Mouse (Mus musculus): ENCODE measurements around the gene Hvcn1. TPM values are rescaled to one million over a fixed set of nuclear protein-coding genes. Genes with fewer than 3 reads are reported as not detected.

Hvcn1 gene
- total and polyA plus RNA-seq, 3 experiments = 0.27 to 1.6 (median 0.27) TPM

DNA sequence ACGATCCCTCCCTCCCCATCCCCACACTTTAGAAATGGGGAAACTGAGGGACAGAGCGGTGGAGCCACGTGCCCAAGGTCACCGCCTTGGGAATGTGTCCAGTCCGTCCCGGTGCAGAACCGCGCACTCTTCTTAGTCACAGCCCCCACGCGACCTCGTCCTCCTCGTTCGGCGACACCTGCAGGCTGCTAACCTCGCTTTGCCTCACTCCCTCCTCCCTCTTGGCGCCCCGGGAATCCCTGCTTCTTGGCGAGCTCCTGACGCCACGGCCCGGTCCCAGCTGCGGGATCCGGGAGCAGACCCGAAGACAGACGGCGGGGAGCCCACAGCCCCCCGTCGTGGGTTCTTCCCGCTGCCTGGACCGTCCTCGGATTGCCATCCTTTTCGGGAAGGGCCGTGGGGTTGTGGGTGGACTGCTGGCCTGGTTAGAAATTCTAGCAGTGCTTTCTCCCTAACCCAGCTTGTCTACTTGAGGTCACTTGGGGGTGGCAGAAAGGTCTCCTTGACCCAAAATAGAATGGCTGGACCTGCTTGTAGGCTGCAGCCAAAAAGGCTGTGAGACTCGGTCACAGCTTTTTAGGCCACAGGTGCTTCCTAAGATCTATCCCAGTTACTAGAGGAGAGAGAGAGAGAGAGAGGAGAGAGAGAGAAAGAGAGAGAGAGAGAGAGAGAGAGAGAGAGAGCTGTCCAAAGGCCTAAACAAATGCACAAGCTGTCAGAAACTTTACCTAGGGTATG lies 78.6 kb downstream of the Hvcn1 start:
- H3K27me3 ChIP-seq (ENCODE audit: insufficient read depth, low read length) = peaks cover 10% of the 10 kb centered on the region
- peak overlapping the region; percentile 76 for H3K4me3 ChIP-seq (ENCODE audit: low read depth, low read length)
- DNase-seq (ENCODE audit: low spot score) (peak; percentile 58), ATAC-seq (ENCODE audit: extremely low read depth, insufficient number of reproducible peaks, low FRiP score, poor library complexity, severe bottlenecking) (no peak)
- peaks cover 39% of the 10 kb centered on the region for H3K4me1 ChIP-seq (ENCODE audit: insufficient read depth, low read depth, low read length)
- TF ChIP-seq POLR2AphosphoS5 (IDR thresholded peaks at IDR 0.05; ENCODE audit: insufficient replicate concordance, low read depth, low read length) (no peak), CTCF (IDR thresholded peaks at IDR 0.05; ENCODE audit: low read depth, low read length) (no peak), TAL1 (conservative IDR thresholded peaks at IDR 0.05; ENCODE audit: low read depth, low read length) (no peak), GATA1 (IDR thresholded peaks at IDR 0.05; ENCODE audit: borderline replicate concordance, low read length) (no peak), GATA2 (IDR thresholded peaks at IDR 0.05; ENCODE audit: borderline replicate concordance, low read depth, low read length) (no peak)
- no peaks in the 10 kb centered on the region for H3K9me3 ChIP-seq (replicated peaks)
- peaks cover 38% of the 10 kb centered on the region for H3K36me3 ChIP-seq (replicated peaks)

DNA sequence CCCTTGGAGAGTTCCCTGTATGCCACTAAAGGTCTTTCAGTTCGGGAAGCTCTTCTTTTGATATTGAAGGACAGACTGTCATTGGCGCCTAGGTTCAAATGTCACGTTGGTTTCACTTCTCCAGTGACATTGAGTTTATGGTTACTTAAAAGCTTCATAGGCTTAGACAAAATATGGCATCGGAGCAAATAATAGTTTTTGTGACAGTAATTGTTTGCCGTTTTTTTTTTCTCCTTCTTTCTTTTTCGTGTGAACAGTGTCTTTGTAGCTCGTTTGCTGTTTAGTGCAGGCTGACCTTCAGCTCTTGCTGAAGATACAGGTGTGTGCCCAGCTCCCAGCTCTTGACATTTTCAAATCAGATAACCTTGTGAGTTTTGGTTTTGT lies 79.2 kb downstream of the Hvcn1 start:
- ATAC-seq (ENCODE audit: extremely low read depth, insufficient number of reproducible peaks, low FRiP score, poor library complexity, severe bottlenecking) = no peak
- peaks cover 39% of the 10 kb centered on the region for H3K4me1 ChIP-seq (ENCODE audit: insufficient read depth, low read depth, low read length)

DNA sequence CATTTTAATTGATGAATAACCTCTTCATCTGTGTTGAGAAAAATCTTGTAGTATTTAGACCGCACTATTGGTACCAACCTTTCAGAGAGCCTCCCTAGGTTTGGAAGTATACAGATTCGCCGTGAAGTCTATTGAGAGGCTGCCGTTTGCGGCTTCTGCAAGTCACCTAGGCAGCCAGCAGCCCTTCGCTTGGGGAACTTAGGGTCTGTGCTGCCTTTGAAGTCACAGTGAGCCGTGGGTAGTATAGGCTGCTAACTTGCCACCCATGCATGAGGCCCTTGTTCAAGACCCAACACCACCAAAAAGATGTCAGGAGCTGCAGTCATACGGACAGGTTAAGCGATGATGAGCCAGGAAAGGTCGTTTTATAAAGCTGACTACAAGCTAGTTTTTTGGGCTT lies 79.6 kb downstream of the Hvcn1 start:
- H3K27me3 ChIP-seq (ENCODE audit: insufficient read depth, low read length) = peaks cover under 1% of the 10 kb centered on the region; the same call in 1 of the 2 replicates
- no peak for ATAC-seq (ENCODE audit: extremely low read depth, insufficient number of reproducible peaks, low FRiP score, poor library complexity, severe bottlenecking)
- H3K9me3 ChIP-seq (replicated peaks) = no peaks in the 10 kb centered on the region
- no peak for DNase-seq (ENCODE audit: low spot score)
- H3K36me3 ChIP-seq (replicated peaks) = peaks cover 41% of the 10 kb centered on the region
- peak overlapping the region; percentile 48; the same call in 1 of the 2 replicates for H3K4me3 ChIP-seq (ENCODE audit: low read depth, low read length)
- TF ChIP-seq GATA2 (IDR thresholded peaks at IDR 0.05; ENCODE audit: borderline replicate concordance, low read depth, low read length) = no peak
- no peak for TF ChIP-seq POLR2AphosphoS5 (IDR thresholded peaks at IDR 0.05; ENCODE audit: insufficient replicate concordance, low read depth, low read length)
- TF ChIP-seq GATA1 (IDR thresholded peaks at IDR 0.05; ENCODE audit: borderline replicate concordance, low read length) = no peak
- TF ChIP-seq CTCF (IDR thresholded peaks at IDR 0.05; ENCODE audit: low read depth, low read length) = no peak
- TF ChIP-seq TAL1 (conservative IDR thresholded peaks at IDR 0.05; ENCODE audit: low read depth, low read length) = no peak
- peaks cover 43% of the 10 kb centered on the region for H3K4me1 ChIP-seq (ENCODE audit: insufficient read depth, low read depth, low read length)

More for the DNA sequence above, 79.2 kb downstream of the Hvcn1 start:
- H3K4me3 ChIP-seq (ENCODE audit: low read depth, low read length) = peak overlapping the region; percentile 76; the same call in 1 of the 2 replicates
- H3K36me3 ChIP-seq (replicated peaks) = peaks cover 38% of the 10 kb centered on the region
- peaks cover 5% of the 10 kb centered on the region for H3K27me3 ChIP-seq (ENCODE audit: insufficient read depth, low read length)
- TF ChIP-seq POLR2AphosphoS5 (IDR thresholded peaks at IDR 0.05; ENCODE audit: insufficient replicate concordance, low read depth, low read length) = no peak
- no peak for TF ChIP-seq GATA1 (IDR thresholded peaks at IDR 0.05; ENCODE audit: borderline replicate concordance, low read length)
- TF ChIP-seq TAL1 (conservative IDR thresholded peaks at IDR 0.05; ENCODE audit: low read depth, low read length) = no peak
- no peak for TF ChIP-seq GATA2 (IDR thresholded peaks at IDR 0.05; ENCODE audit: borderline replicate concordance, low read depth, low read length)
- TF ChIP-seq CTCF (IDR thresholded peaks at IDR 0.05; ENCODE audit: low read depth, low read length) = no peak
- DNase-seq (ENCODE audit: low spot score) = no peak
- no peaks in the 10 kb centered on the region for H3K9me3 ChIP-seq (replicated peaks)

DNA sequence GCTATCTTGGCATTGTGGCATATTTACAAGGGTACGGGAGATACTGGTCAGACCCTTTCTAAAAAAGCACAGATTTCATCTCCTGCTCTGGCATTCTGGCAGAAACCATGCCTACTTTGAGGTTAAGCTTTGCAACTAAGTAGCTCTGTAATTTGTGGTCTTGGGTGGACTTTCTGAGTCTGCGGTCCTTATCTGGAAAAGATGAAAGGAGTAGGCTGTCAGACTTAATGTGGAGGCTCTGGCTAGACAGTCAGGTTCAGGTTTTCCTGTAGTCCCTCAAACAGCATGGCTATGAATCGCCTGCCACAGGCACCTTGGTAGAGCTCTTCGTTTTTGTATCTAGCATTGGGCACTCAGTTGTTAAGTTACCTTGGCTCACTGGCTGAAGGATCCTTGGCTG lies 80.4 kb downstream of the Hvcn1 start:
- Histone ChIP-seq H3K36me3 (replicated peaks) (peaks cover 47% of the 10 kb centered on the region), H3K27me3 (ENCODE audit: insufficient read depth, low read length) (no peaks in the 10 kb centered on the region), H3K9me3 (replicated peaks) (no peaks in the 10 kb centered on the region), H3K4me1 (ENCODE audit: insufficient read depth, low read depth, low read length) (peaks cover 50% of the 10 kb centered on the region), H3K4me3 (ENCODE audit: low read depth, low read length) (no peak overlapping the region)
- ATAC-seq (ENCODE audit: extremely low read depth, insufficient number of reproducible peaks, low FRiP score, poor library complexity, severe bottlenecking) (no peak), DNase-seq (ENCODE audit: low spot score) (no peak)
- TF ChIP-seq GATA1 (IDR thresholded peaks at IDR 0.05; ENCODE audit: borderline replicate concordance, low read length) = no peak
- no peak for TF ChIP-seq CTCF (IDR thresholded peaks at IDR 0.05; ENCODE audit: low read depth, low read length)
- TF ChIP-seq GATA2 (IDR thresholded peaks at IDR 0.05; ENCODE audit: borderline replicate concordance, low read depth, low read length) = no peak
- no peak for TF ChIP-seq POLR2AphosphoS5 (IDR thresholded peaks at IDR 0.05; ENCODE audit: insufficient replicate concordance, low read depth, low read length)
- no peak for TF ChIP-seq TAL1 (conservative IDR thresholded peaks at IDR 0.05; ENCODE audit: low read depth, low read length)

DNA sequence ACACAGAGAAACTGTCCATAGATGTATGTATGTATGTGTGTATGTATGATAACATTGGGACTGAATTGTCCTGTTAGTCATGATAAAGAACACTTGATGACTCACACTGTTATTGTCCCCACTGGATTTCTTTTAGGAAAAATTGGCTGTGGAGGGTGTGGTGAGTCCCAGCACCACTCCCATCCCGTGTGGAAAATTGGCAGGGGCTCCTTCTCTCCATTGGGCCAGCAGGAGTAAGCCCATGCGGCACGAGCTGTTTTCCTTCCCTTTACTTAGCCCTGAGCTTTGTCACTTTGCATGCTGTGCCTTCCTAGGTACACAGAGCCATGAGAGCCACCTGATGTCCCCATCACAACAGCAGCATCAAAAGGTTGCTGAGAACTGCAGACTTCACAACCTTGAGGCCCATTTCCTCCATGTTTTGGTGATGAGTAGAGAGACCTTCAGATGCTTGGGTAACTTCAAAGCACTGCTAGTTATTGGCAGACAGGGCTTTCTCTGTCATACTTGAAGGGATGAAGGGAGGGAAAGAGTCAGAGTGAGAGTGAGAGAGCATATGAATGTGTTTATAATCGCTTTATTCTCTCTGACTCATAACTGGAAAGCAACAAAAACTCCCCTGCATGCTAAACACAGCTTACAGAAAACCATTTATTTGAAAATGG lies 81.7 kb downstream of the Hvcn1 start:
- Histone ChIP-seq H3K4me1 (ENCODE audit: insufficient read depth, low read depth, low read length) (peaks cover 57% of the 10 kb centered on the region), H3K36me3 (replicated peaks) (peaks cover 60% of the 10 kb centered on the region), H3K27me3 (ENCODE audit: insufficient read depth, low read length) (no peaks in the 10 kb centered on the region), H3K9me3 (replicated peaks) (no peaks in the 10 kb centered on the region), H3K4me3 (ENCODE audit: low read depth, low read length) (no peak overlapping the region)
- TF ChIP-seq GATA2 (IDR thresholded peaks at IDR 0.05; ENCODE audit: borderline replicate concordance, low read depth, low read length) (no peak), GATA1 (IDR thresholded peaks at IDR 0.05; ENCODE audit: borderline replicate concordance, low read length) (no peak), CTCF (IDR thresholded peaks at IDR 0.05; ENCODE audit: low read depth, low read length) (no peak), POLR2AphosphoS5 (IDR thresholded peaks at IDR 0.05; ENCODE audit: insufficient replicate concordance, low read depth, low read length) (no peak), TAL1 (conservative IDR thresholded peaks at IDR 0.05; ENCODE audit: low read depth, low read length) (no peak)
- no peak for ATAC-seq (ENCODE audit: extremely low read depth, insufficient number of reproducible peaks, low FRiP score, poor library complexity, severe bottlenecking)
- DNase-seq (ENCODE audit: low spot score) = no peak

DNA sequence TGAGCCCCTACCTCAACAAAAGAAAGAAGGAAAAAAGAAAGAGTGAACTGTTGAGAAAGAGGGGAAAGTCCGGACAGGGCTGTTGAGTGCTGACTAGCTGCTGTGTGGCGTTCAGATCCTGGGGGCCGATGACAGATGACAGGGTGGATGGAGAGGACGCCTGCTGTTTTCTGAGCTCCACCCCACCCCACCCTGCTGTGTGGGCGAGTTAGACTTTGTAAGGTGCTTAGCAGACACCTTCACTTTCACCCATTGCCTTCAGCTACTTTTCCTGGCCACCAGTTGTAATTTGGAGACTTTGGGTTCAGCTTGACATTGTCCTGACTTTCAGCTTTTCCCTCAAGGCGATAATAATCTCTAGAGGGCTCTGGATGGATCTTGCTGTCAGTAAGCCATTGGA lies 84.5 kb downstream of the Hvcn1 start:
- DNase-seq (ENCODE audit: low spot score) (peak; percentile 53), ATAC-seq (ENCODE audit: extremely low read depth, insufficient number of reproducible peaks, low FRiP score, poor library complexity, severe bottlenecking) (peak; percentile 34; the same call in 1 of the 2 replicates)
- H3K27me3 ChIP-seq (ENCODE audit: insufficient read depth, low read length) = no peaks in the 10 kb centered on the region
- H3K36me3 ChIP-seq (replicated peaks) = peaks cover 87% of the 10 kb centered on the region
- H3K4me1 ChIP-seq (ENCODE audit: insufficient read depth, low read depth, low read length) = peaks cover 55% of the 10 kb centered on the region
- H3K9me3 ChIP-seq (replicated peaks) = no peaks in the 10 kb centered on the region
- H3K4me3 ChIP-seq (ENCODE audit: low read depth, low read length) = peak overlapping the region; percentile 31; the same call in 1 of the 2 replicates
- TF ChIP-seq GATA1 (IDR thresholded peaks at IDR 0.05; ENCODE audit: borderline replicate concordance, low read length) (no peak), POLR2AphosphoS5 (IDR thresholded peaks at IDR 0.05; ENCODE audit: insufficient replicate concordance, low read depth, low read length) (no peak), CTCF (IDR thresholded peaks at IDR 0.05; ENCODE audit: low read depth, low read length) (no peak), GATA2 (IDR thresholded peaks at IDR 0.05; ENCODE audit: borderline replicate concordance, low read depth, low read length) (no peak), TAL1 (conservative IDR thresholded peaks at IDR 0.05; ENCODE audit: low read depth, low read length) (no peak)

Other genes starting within 250 kb of the Hvcn1 start
- gene Cux2, start 156.7 kb upstream of the Hvcn1 start, total RNA-seq (2014; fragmentation: Nextera tagmentation) = not detected in 2 replicates
- gene Cux2, start 156.7 kb upstream of the Hvcn1 start, total RNA-seq (2017) = 0.11 and 0.58 TPM in 2 replicates
- not detected in 2 replicates for gene Cux2, start 156.7 kb upstream of the Hvcn1 start, polyA plus RNA-seq (2012)
- not detected in 2 replicates for gene Myl2, start 105.9 kb upstream of the Hvcn1 start, total RNA-seq (2014; fragmentation: Nextera tagmentation)
- not detected in 2 replicates for gene Myl2, start 105.9 kb upstream of the Hvcn1 start, total RNA-seq (2017)
- gene Myl2, start 105.9 kb upstream of the Hvcn1 start, polyA plus RNA-seq (2012) = not detected in 2 replicates
- gene Ccdc63, start 66.0 kb upstream of the Hvcn1 start, total RNA-seq (2014; fragmentation: Nextera tagmentation) = not detected in 2 replicates
- gene Ccdc63, start 66.0 kb upstream of the Hvcn1 start, total RNA-seq (2017) = 0.16 and 0.29 TPM in 2 replicates
- not detected in 2 replicates for gene Ccdc63, start 66.0 kb upstream of the Hvcn1 start, polyA plus RNA-seq (2012)
- 269 and 270 TPM in 2 replicates for gene Ppp1cc, start 48.5 kb upstream of the Hvcn1 start, total RNA-seq (2014; fragmentation: Nextera tagmentation)
- gene Ppp1cc, start 48.5 kb upstream of the Hvcn1 start, total RNA-seq (2017) = 293 and 329 TPM in 2 replicates
- gene Ppp1cc, start 48.5 kb upstream of the Hvcn1 start, polyA plus RNA-seq (2012) = 148 and 214 TPM in 2 replicates
- gene Tctn1, start 57.7 kb downstream of the Hvcn1 start, total RNA-seq (2014; fragmentation: Nextera tagmentation) = 10.2 and 10.9 TPM in 2 replicates
- 5.0 and 6.3 TPM in 2 replicates for gene Tctn1, start 57.7 kb downstream of the Hvcn1 start, total RNA-seq (2017)
- gene Tctn1, start 57.7 kb downstream of the Hvcn1 start, polyA plus RNA-seq (2012) = 12.0 TPM in 2 replicates
- 11.3 and 12.5 TPM in 2 replicates for gene Pptc7, start 77.6 kb downstream of the Hvcn1 start, total RNA-seq (2014; fragmentation: Nextera tagmentation)
- gene Pptc7, start 77.6 kb downstream of the Hvcn1 start, total RNA-seq (2017) = 15.3 and 16.7 TPM in 2 replicates
- 10.6 and 11.4 TPM in 2 replicates for gene Pptc7, start 77.6 kb downstream of the Hvcn1 start, polyA plus RNA-seq (2012)
- 47.3 and 48.3 TPM in 2 replicates for gene Rad9b, start 147.4 kb downstream of the Hvcn1 start, total RNA-seq (2014; fragmentation: Nextera tagmentation)
- 17.3 and 20.8 TPM in 2 replicates for gene Rad9b, start 147.4 kb downstream of the Hvcn1 start, total RNA-seq (2017)
- gene Rad9b, start 147.4 kb downstream of the Hvcn1 start, polyA plus RNA-seq (2012) = 0.85 and 2.8 TPM in 2 replicates
- gene Vps29, start 147.6 kb downstream of the Hvcn1 start, total RNA-seq (2014; fragmentation: Nextera tagmentation) = 147 and 207 TPM in 2 replicates
- 228 and 249 TPM in 2 replicates for gene Vps29, start 147.6 kb downstream of the Hvcn1 start, total RNA-seq (2017)
- 9.8 and 13.5 TPM in 2 replicates for gene Vps29, start 147.6 kb downstream of the Hvcn1 start, polyA plus RNA-seq (2012)
- gene Gpn3, start 165.1 kb downstream of the Hvcn1 start, total RNA-seq (2014; fragmentation: Nextera tagmentation) = 55.2 and 59.0 TPM in 2 replicates
- gene Gpn3, start 165.1 kb downstream of the Hvcn1 start, total RNA-seq (2017) = 52.6 and 55.2 TPM in 2 replicates
- 46.4 and 48.8 TPM in 2 replicates for gene Gpn3, start 165.1 kb downstream of the Hvcn1 start, polyA plus RNA-seq (2012)
- gene Fam216a, start 165.6 kb downstream of the Hvcn1 start, total RNA-seq (2014; fragmentation: Nextera tagmentation) = 46.5 and 61.5 TPM in 2 replicates
- 53.4 and 61.1 TPM in 2 replicates for gene Fam216a, start 165.6 kb downstream of the Hvcn1 start, total RNA-seq (2017)
- gene Fam216a, start 165.6 kb downstream of the Hvcn1 start, polyA plus RNA-seq (2012) = 69.9 and 93.7 TPM in 2 replicates
- gene Arpc3, start 185.1 kb downstream of the Hvcn1 start, total RNA-seq (2014; fragmentation: Nextera tagmentation) = 104 and 112 TPM in 2 replicates
- gene Arpc3, start 185.1 kb downstream of the Hvcn1 start, total RNA-seq (2017) = 708 and 715 TPM in 2 replicates
- gene Arpc3, start 185.1 kb downstream of the Hvcn1 start, polyA plus RNA-seq (2012) = 31.1 and 47.6 TPM in 2 replicates
- 24.5 and 25.2 TPM in 2 replicates for gene Anapc7, start 214.9 kb downstream of the Hvcn1 start, total RNA-seq (2014; fragmentation: Nextera tagmentation)
- 26.1 and 34.2 TPM in 2 replicates for gene Anapc7, start 214.9 kb downstream of the Hvcn1 start, total RNA-seq (2017)
- gene Anapc7, start 214.9 kb downstream of the Hvcn1 start, polyA plus RNA-seq (2012) = 14.7 and 21.8 TPM in 2 replicates